Mouse (Mus musculus) lung, postnatal 0 days (tissue): ENCODE measurements around the gene Coq6.

ENCODE experiments used
- CTCF ChIP-seq: IDR thresholded peaks from 2 replicates; pipeline ENCODE4 v1.5.1; 2016; ENCODE audit warnings: antibody characterized with exemption, mild to moderate bottlenecking
- EP300 ChIP-seq: IDR thresholded peaks from 2 replicates; pipeline ENCODE4 v1.6.1; 2016; ENCODE audit warnings: antibody characterized with exemption, mild to moderate bottlenecking, control low read depth

- no peak for TF ChIP-seq CTCF
- TF ChIP-seq EP300, result no peak
Measured at GRCm38 (mm10) chr12:84390336-84390735, 28.9 kb downstream of the Coq6 start.
